Mouse (Mus musculus): ENCODE data around the gene 1700037H04Rik. TPM values are rescaled to one million over a fixed set of nuclear protein-coding genes. Genes with fewer than 3 reads are reported as not detected.

The 1700037H04Rik gene
- polyA plus RNA-seq, 1 experiment from 2014 or later: 73.0 TPM

GRCm38 (mm10) chr2:131143007-131143780 lies 16.7 kb downstream of the 1700037H04Rik start:
- 68% methylated on average over 22 of the region's 22 CpGs for WGBS
- no peaks in the 10 kb centered on the region for H3K9me3 ChIP-seq (replicated peaks; ENCODE audit: control insufficient read depth, low read length)
- H3K9ac ChIP-seq (ENCODE audit: low read length): no peak overlapping the region
- ATAC-seq (ENCODE audit: insufficient read depth, low FRiP score): no peak
- H3K27me3 ChIP-seq (ENCODE audit: control insufficient read depth, insufficient read depth, low read length): no peaks in the 10 kb centered on the region
- H3K4me1 ChIP-seq (ENCODE audit: control insufficient read depth, insufficient read depth, low read length): peaks cover 5% of the 10 kb centered on the region; the same call in 1 of the 2 replicates
- H3K27ac ChIP-seq (ENCODE audit: low read length): no peak overlapping the region
- H3K4me2 ChIP-seq (ENCODE audit: low read depth, low read length): peak overlapping the region; percentile 36; the same call in 1 of the 2 replicates
- no peak overlapping the region for H3K4me3 ChIP-seq (replicated peaks; ENCODE audit: low read length)
- peaks cover 19% of the 10 kb centered on the region for H3K36me3 ChIP-seq (ENCODE audit: control insufficient read depth, insufficient read depth, low read length)

- no peak overlapping the region for H3K4me3 ChIP-seq (replicated peaks; ENCODE audit: low read length)
- H3K4me1 ChIP-seq (ENCODE audit: control insufficient read depth, insufficient read depth, low read length): peaks cover 5% of the 10 kb centered on the region; the same call in 1 of the 2 replicates
- H3K4me2 ChIP-seq (ENCODE audit: low read depth, low read length): peak overlapping the region; percentile 36; the same call in 1 of the 2 replicates
- H3K9me3 ChIP-seq (replicated peaks; ENCODE audit: control insufficient read depth, low read length): no peaks in the 10 kb centered on the region
- H3K27ac ChIP-seq (ENCODE audit: low read length): no peak overlapping the region
- 0 out of 2 replicates have a peak overlapping the region, but pooled peaks have one; percentile 0 for H3K9ac ChIP-seq (ENCODE audit: low read length)
- ATAC-seq (ENCODE audit: insufficient read depth, low FRiP score): peak; percentile 76; the same call in 1 of the 2 replicates
- H3K27me3 ChIP-seq (ENCODE audit: control insufficient read depth, insufficient read depth, low read length): no peaks in the 10 kb centered on the region
- peaks cover 15% of the 10 kb centered on the region for H3K36me3 ChIP-seq (ENCODE audit: control insufficient read depth, insufficient read depth, low read length)
- 26% methylated on average over 18 of the region's 18 CpGs for WGBS
These were observed 17.3 kb downstream of the 1700037H04Rik start for GRCm38 (mm10) chr2:131142592-131142991.

- no peak overlapping the region for H3K27ac ChIP-seq (ENCODE audit: low read length)
- ATAC-seq (ENCODE audit: insufficient read depth, low FRiP score): no peak
- WGBS: 86% methylated on average over 8 of the region's 8 CpGs
These were observed 18.4 kb downstream of the 1700037H04Rik start for GRCm38 (mm10) chr2:131141336-131141986.

GRCm38 (mm10) chr2:131140533-131140905 lies 19.4 kb downstream of the 1700037H04Rik start:
- Histone ChIP-seq H3K4me3 (replicated peaks; ENCODE audit: low read length) (no peak overlapping the region), H3K36me3 (ENCODE audit: control insufficient read depth, insufficient read depth, low read length) (peaks cover 12% of the 10 kb centered on the region; the same call in 1 of the 2 replicates), H3K4me1 (ENCODE audit: control insufficient read depth, insufficient read depth, low read length) (peaks cover 5% of the 10 kb centered on the region; the same call in 1 of the 2 replicates), H3K4me2 (ENCODE audit: low read depth, low read length) (no peak overlapping the region), H3K27ac (ENCODE audit: low read length) (no peak overlapping the region), H3K9me3 (replicated peaks; ENCODE audit: control insufficient read depth, low read length) (no peaks in the 10 kb centered on the region), H3K27me3 (ENCODE audit: control insufficient read depth, insufficient read depth, low read length) (no peaks in the 10 kb centered on the region), H3K9ac (ENCODE audit: low read length) (peak overlapping the region; percentile 35)
- WGBS: 64% methylated on average over 5 of the region's 5 CpGs
- ATAC-seq (ENCODE audit: insufficient read depth, low FRiP score): no peak

More at GRCm38 (mm10) chr2:131141336-131141986, 18.4 kb downstream of the 1700037H04Rik start:
- Histone ChIP-seq H3K27me3 (ENCODE audit: control insufficient read depth, insufficient read depth, low read length) (no peaks in the 10 kb centered on the region), H3K4me3 (replicated peaks; ENCODE audit: low read length) (no peak overlapping the region), H3K36me3 (ENCODE audit: control insufficient read depth, insufficient read depth, low read length) (peaks cover 15% of the 10 kb centered on the region), H3K9me3 (replicated peaks; ENCODE audit: control insufficient read depth, low read length) (no peaks in the 10 kb centered on the region), H3K4me2 (ENCODE audit: low read depth, low read length) (no peak overlapping the region), H3K9ac (ENCODE audit: low read length) (no peak overlapping the region), H3K4me1 (ENCODE audit: control insufficient read depth, insufficient read depth, low read length) (peaks cover 5% of the 10 kb centered on the region; the same call in 1 of the 2 replicates)

GRCm38 (mm10) chr2:131139886-131140532 lies 19.9 kb downstream of the 1700037H04Rik start:
- no peak for ATAC-seq (ENCODE audit: insufficient read depth, low FRiP score)
- H3K27ac ChIP-seq (ENCODE audit: low read length): peak overlapping the region; percentile 47; the same call in 1 of the 2 replicates
- peaks cover 5% of the 10 kb centered on the region; the same call in 1 of the 2 replicates for H3K4me1 ChIP-seq (ENCODE audit: control insufficient read depth, insufficient read depth, low read length)
- H3K36me3 ChIP-seq (ENCODE audit: control insufficient read depth, insufficient read depth, low read length): peaks cover 9% of the 10 kb centered on the region; the same call in 1 of the 2 replicates
- no peak overlapping the region; the same call in 1 of the 2 replicates for H3K9ac ChIP-seq (ENCODE audit: low read length)
- H3K4me2 ChIP-seq (ENCODE audit: low read depth, low read length): no peak overlapping the region
- WGBS: 26% methylated on average over 5 of the region's 5 CpGs
- H3K4me3 ChIP-seq (replicated peaks; ENCODE audit: low read length): no peak overlapping the region
- H3K9me3 ChIP-seq (replicated peaks; ENCODE audit: control insufficient read depth, low read length): no peaks in the 10 kb centered on the region
- no peaks in the 10 kb centered on the region for H3K27me3 ChIP-seq (ENCODE audit: control insufficient read depth, insufficient read depth, low read length)

GRCm38 (mm10) chr2:131139287-131139686 lies 20.6 kb downstream of the 1700037H04Rik start:
- H3K4me1 ChIP-seq (ENCODE audit: control insufficient read depth, insufficient read depth, low read length): peaks cover 8% of the 10 kb centered on the region; the same call in 1 of the 2 replicates
- no peaks in the 10 kb centered on the region for H3K27me3 ChIP-seq (ENCODE audit: control insufficient read depth, insufficient read depth, low read length)
- no peak overlapping the region for H3K9ac ChIP-seq (ENCODE audit: low read length)
- H3K4me2 ChIP-seq (ENCODE audit: low read depth, low read length): no peak overlapping the region
- ATAC-seq (ENCODE audit: insufficient read depth, low FRiP score): no peak
- peaks cover 5% of the 10 kb centered on the region; the same call in 1 of the 2 replicates for H3K36me3 ChIP-seq (ENCODE audit: control insufficient read depth, insufficient read depth, low read length)
- no peak overlapping the region for H3K4me3 ChIP-seq (replicated peaks; ENCODE audit: low read length)
- no peaks in the 10 kb centered on the region for H3K9me3 ChIP-seq (replicated peaks; ENCODE audit: control insufficient read depth, low read length)
- 86% methylated on average over 5 of the region's 5 CpGs for WGBS
- no peak overlapping the region for H3K27ac ChIP-seq (ENCODE audit: low read length)

GRCm38 (mm10) chr2:131138760-131139159 lies 21.1 kb downstream of the 1700037H04Rik start:
- Histone ChIP-seq H3K4me2 (ENCODE audit: low read depth, low read length) (no peak overlapping the region), H3K36me3 (ENCODE audit: control insufficient read depth, insufficient read depth, low read length) (0 out of 2 replicates have a peak, but pooled peaks cover 3% of the 10 kb centered on the region), H3K27me3 (ENCODE audit: control insufficient read depth, insufficient read depth, low read length) (no peaks in the 10 kb centered on the region), H3K4me3 (replicated peaks; ENCODE audit: low read length) (no peak overlapping the region), H3K9me3 (replicated peaks; ENCODE audit: control insufficient read depth, low read length) (no peaks in the 10 kb centered on the region), H3K27ac (ENCODE audit: low read length) (no peak overlapping the region), H3K9ac (ENCODE audit: low read length) (no peak overlapping the region), H3K4me1 (ENCODE audit: control insufficient read depth, insufficient read depth, low read length) (peaks cover 8% of the 10 kb centered on the region; the same call in 1 of the 2 replicates)
- WGBS: 95% methylated on average over 7 of the region's 7 CpGs
- ATAC-seq (ENCODE audit: insufficient read depth, low FRiP score): no peak

GRCm38 (mm10) chr2:131138296-131138695 lies 21.6 kb downstream of the 1700037H04Rik start:
- Histone ChIP-seq H3K36me3 (ENCODE audit: control insufficient read depth, insufficient read depth, low read length) (0 out of 2 replicates have a peak, but pooled peaks cover 3% of the 10 kb centered on the region), H3K9me3 (replicated peaks; ENCODE audit: control insufficient read depth, low read length) (no peaks in the 10 kb centered on the region), H3K27me3 (ENCODE audit: control insufficient read depth, insufficient read depth, low read length) (no peaks in the 10 kb centered on the region), H3K4me1 (ENCODE audit: control insufficient read depth, insufficient read depth, low read length) (peaks cover 8% of the 10 kb centered on the region; the same call in 1 of the 2 replicates), H3K27ac (ENCODE audit: low read length) (no peak overlapping the region), H3K4me2 (ENCODE audit: low read depth, low read length) (no peak overlapping the region), H3K9ac (ENCODE audit: low read length) (no peak overlapping the region), H3K4me3 (replicated peaks; ENCODE audit: low read length) (no peak overlapping the region)
- ATAC-seq (ENCODE audit: insufficient read depth, low FRiP score): no peak
- 84% methylated on average over 4 of the region's 4 CpGs for WGBS
